Mouse (Mus musculus) c-Kit-positive CD71-positive TER-119-negative erythroid progenitor cells, embryonic 14.5 days (primary cell): Measurements from ENCODE around the gene Zbtb16.

Source experiments
- DNase-seq: peaks from one replicate; pipeline ENCODE4 v3.0.0-alpha.2; 2013; ENCODE audit warnings: low read depth

Gene Zbtb16

DNA sequence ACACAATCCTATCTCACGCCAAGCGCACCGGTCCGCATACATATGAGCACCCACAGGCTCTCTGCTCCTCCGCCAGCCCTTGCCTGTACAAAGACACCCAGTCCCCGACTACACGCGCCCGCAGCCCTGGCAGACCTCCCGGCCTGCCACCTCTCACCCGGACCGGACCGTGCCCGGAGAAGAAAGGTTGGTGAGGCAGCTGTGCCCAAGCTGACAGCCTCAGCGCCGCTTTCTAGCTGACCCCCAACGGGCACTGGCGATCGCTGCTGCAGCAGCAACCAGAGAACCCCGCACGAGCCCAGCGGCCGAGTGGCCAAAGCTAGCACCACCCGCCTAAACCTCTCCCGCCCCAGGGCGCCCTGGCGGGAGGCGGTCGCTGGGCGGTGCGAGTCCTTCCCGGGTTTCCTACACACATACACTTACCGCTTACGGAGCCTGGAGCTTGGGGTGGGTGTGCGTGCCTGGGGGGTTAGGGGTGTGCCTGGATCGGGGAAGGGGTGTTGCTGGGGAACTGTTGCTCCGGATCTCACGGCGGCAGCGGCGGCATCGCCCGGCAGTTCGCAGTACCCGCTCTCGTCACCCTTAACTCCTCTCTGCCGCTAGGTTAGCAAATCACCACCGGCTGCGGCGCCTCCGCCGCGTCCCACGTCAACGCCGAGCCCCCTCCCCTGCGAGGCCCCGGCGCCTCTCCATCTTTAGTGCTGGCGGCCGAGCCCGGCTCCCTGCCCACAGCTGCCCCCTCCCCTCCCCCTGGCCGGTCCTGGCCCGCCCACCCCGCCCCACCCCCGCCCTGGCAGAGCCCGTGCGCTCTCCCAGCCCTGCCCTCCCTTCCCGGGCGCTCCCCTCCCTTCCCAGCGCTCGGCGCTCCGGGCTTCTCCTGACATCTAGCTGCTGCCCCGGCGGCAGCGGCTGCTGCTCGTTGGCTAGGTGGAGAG lies at the start of gene Zbtb16:
TSS of gene Zbtb16 (minus strand) at position 592 of the 935 bp plus-strand sequence.
- no peak for DNase-seq

DNA sequence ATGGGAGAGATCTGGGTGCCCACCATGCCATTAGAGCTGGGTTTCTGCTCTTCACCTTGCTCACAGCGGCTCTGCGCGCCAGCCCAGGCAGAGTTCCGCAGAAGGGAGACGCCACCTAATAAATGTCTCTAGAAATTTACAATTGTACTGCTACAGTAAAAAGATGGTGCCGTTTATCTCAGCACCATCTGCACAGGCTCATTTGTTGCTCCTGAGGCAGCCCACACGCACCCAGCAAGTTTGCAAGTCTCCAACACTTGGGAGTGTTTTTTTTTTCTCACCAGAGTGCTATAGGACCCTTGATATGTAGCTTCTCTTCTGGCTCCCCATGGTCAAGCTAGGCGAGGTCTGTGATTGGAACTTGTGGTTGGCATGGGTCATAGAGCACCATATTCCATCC lies 36.9 kb upstream of the Zbtb16 start:
- DNase-seq: no peak

DNA sequence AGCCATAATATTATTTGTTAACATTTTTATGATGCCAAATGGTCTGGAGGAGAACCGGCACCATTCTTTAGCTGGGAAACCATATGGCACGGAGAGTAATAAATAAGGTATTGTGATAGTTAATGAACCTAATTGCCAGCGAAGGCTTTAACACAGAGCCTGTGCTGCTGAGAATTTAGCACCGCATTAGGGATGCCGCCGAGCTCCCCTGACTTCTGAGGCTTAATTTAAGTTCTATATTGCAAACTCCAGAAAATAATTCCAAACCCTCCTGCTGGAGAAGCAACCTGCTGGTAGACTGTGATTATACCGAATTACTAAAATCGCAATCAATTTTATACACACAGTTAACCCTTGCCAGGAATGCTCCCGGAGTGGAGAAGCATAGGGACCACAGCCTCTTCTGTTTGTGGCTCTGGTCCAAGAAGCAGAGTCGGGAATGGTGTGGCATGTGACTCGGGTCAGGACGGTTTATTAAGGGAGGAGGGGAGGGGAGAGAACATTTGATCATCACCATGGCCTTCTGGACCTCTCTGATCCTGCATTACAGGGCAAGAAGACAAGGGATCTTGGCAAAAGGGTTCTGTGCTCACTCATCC lies 30.6 kb upstream of the Zbtb16 start:
- DNase-seq: no peak

DNA sequence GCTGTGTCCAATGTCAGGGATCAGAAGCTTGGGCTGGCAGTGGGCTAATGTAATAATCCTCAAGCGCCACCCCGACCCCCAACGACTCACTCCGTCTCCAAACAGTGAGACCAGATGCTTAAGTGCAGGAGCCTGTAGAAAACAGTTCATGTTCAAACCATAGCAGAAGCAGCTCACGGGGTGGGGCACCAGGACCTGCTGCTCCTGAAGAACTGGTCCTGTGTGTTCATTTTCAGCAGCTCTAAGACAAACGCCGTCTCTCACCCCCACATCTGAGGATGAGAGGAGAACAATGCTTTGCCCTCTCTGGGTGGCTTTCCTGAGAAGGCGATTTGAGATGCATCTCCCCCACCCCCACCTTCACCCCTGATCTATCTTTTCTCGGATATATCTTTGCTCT lies 29.2 kb upstream of the Zbtb16 start:
- DNase-seq: no peak

DNA sequence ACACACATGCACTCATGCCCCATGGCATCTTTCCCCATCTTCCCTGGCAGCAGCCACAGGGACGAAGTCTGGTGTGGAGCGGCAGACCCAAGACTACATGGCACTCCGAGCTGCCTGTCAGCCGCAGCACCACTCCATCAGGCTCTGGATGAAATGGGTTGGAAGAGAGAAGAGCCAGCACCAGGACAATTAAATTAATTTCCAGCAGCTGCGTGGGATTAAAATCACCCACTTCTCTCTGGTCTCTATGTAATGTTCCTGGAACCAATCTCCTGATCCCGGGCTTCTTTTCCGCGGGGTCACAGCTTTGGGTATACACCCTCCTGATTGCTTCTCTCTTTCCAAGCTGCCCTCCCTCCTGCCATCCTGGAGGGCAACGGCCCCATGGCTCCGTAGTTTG lies 25.5 kb upstream of the Zbtb16 start:
- DNase-seq: no peak

DNA sequence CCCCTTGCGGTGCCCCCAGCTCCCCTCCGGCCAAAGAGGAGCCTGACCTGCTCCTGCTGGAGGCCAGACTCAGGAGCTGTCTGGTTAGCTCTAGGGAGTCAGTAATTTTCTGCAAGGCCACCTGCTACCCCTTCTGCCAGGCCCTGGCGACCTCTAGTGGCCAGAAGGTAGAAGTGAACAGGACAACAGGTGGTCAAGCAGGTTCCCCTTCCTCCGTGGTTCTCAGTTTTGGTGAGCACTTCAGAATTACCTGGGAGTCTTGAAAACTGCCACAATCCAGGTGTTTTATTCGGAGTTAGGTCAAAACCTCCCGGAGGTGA lies 24.5 kb upstream of the Zbtb16 start:
- DNase-seq: peak; percentile 33

DNA sequence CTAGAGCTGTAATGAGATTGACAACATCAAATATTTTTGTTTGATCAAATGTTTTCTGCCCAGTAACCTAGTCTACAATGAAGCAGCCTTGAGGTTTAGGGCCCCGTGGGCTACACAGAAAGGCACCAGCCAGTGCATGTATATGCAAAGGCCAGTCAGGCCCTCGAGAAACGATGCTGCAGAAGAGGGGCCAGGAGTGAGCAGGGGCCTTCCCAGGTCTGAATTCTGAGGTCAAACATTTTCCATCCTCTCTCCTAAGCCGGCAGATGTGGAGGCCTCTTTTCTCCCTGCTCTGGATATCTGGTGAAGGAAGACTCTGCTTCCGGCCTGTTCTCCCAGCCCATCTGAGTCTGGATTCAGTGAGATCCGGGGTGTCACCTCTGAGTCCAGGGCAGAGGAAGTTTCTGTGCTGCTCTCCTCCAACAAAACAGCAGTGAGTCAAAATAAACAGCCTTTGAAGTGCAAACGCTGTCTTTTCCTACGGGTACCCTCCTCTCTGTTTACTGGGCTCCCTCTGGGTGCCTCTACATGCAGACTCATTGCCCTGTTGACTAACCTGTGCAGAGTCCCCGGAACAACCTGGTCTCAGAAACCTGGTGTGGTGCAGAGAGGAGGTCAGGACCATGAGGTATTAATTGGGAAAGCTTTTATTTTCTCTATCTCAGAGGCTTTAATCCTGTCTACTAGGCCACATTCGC lies 24.0 kb upstream of the Zbtb16 start:
- no peak for DNase-seq

DNA sequence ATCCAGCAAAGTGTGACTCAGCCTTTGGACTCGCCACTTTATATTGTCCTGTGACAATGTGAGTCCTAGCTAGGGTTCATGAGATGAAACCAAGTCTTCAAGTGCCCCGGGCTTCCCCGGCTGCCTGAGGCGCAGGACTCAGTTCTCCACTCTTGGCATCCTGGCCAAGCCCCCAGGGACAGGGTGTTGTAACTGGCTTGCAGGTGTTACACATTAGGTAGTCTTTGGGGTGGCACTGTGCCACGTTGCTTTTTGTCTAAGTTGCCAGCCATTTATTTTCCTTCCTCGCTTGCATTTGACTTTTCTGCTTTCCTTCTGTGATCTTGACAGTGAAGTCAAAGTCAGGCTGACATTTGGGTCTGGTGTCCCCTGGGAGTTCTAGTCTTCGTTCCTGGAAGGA lies 21.9 kb upstream of the Zbtb16 start:
- no peak for DNase-seq

DNA sequence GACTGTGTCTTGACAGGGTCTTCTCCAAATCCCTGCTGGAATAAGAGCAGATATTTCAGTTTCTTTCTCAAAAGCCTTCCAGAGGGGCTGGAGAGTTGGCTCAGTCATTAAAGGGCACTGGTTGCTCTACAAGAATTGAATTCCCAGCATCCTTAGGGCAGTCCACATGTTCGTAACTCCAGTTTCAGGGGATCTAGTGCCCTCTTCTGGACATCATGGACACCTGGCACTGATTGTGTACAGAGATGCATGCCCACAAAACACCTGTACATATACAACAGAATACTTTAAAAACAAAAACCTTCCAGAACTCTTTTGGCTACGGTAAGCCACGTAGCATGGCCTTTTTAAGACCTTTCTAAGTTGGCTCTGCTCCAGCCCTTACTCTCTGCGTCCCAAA lies 20.2 kb upstream of the Zbtb16 start:
- peak; percentile 6 for DNase-seq

DNA sequence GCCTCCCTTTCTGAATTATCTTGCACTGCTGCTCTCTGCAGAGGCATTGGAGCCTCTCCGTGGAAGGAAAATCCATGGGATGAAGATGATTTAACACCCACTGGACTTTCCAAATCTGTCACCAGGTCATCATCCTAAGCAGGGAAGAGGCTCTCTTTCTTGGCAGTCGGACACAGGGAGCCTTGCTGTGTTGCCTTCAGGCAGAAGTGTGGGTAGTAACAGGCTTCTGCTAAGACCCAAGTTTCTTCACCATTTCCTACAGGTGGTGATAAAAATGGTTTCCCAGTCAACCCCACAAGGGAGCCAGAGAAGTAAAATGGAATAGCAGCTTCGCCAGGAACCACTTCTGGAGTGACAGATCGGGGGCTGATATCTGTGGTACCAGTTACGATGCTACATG lies 13.5 kb upstream of the Zbtb16 start:
- no peak for DNase-seq

DNA sequence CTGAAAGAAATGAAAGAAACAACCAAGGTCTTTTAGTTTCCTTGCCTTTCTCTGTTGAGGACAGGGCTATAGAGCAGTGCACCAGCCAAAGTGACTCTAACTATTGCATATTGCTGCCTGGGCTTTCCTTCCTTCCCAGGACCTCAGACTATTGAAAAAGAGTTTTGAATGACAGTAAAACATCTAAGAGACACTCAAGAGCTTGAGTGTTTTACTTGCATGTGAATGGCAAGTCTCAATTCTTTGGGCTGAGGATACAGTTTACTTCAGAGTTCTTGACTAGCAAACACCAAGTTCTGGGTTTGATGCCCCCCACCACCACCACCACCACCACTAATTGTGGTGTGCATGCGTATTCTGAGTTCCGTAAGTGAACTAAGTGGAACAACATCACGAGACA lies 3.5 kb upstream of the Zbtb16 start:
- DNase-seq: no peak

DNA sequence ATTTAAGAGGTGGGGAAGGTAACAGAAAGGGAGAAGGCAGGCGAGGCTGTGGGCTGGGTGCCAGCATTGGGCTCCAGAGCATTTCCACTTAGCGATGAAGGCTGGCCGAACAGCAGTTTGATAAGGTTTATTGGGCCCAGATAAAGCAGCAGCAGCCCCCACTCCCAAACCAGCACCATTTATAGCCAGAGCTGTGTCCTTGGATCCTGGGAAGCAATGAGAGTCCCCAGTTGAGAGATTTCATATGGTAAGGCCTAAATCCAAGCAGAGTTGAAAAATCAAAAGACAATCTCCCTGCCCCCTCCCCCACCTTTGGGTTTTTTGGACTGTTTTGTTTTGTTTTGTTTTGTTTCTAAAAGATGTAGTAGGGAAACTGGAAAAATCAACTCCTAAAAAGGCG lies 2.3 kb upstream of the Zbtb16 start:
- no peak for DNase-seq

DNA sequence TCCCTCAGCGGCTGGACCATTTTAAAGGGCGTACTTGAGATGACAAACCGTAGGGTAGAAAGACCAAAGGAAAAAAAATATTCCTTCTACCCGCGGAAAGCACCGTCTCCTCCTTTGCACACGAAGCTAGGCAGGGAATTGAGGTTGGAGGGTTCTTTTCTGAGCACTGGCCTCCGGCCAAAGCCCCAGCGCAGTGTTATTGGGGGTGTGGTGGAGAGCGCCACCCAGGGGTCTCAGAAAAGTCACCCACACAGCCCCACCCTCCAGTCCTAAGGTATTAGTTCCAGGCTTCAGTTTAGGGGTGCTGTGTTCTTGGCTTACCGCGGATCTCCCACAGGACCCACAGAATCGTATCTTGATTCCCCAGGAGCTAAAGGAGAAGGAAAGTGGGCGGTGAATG lies 1.2 kb upstream of the Zbtb16 start:
- no peak for DNase-seq

DNA sequence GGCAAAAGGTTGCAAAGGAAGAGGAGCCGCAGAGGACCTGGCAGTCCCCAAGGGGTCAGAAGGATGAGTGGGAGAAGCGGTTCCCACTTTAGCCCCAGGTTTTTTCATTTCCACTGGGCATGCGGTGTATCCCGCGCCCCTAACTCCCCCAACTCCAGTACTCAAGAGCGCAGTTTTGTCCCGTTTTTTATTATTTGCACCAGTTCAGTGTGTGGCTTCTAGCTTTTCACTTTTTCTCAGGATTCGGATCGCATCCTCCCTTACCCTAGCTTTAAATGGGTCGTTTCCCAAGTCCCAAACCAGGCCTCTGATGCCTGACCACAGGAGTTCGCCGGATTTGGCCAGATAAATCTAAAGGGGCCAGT lies 526 bp upstream of the Zbtb16 start:
- no peak for DNase-seq

DNA sequence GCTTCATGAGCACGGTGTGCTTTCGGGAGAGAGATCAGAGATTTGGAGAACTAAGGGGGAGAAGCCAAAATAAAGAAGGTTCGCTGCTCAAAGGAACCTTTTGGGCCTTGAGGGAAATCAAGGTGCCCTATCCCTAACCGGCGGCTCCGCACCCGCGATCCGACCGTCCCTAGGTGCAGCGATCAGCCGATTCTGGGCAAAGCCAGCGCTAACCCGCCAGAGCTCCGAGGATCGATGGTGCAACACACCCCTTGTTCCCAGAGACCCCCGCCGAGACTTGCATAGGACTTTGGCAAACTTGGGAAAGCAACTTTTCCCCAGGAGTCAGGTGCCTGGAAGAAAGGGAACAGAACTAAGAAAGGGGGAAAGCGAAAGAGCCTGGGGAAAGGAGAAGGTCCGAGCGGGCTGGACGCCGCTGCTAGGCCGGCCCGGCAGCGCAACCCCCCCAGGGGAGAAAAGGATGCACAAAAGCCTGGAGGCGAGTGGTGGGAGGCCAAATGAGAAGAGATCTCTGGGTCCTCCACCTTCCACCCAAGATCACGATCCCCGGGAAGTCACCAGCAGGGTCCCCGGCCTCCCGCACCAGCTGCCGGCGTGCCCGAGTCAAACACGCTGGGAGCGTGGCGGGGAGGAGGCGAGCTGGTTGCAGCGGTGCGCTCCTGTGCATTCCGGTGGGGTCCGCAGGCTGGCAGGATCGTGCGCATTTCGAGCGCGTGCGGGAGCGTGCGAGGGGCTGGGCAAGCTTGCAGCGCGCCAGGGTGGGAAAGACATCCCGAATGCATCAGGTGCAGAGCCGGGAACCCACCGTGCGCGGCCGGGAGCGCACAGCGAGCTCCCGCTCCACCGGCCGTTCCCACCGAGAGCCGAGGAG lies 1.2 kb downstream of the Zbtb16 start:
- no peak for DNase-seq

DNA sequence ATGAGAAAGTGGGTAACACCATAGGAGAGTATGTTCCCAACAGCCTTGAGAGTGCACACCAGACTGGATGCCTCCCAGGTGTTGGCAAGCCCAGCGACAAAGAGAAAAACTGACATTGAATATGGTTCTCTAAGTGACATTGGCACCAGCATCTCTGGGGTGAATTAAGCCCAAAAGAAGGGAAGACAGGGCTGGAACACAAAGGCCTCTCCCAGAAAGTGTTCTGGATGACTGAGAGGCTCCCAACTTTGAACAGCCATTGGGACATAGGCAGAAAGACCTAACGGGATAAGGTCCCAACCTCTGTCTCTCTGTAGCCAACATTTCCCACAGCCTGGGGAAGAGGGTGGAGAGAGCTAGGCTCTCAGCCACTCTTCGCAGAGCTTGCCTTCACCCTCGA lies 2.0 kb downstream of the Zbtb16 start:
- no peak for DNase-seq

DNA sequence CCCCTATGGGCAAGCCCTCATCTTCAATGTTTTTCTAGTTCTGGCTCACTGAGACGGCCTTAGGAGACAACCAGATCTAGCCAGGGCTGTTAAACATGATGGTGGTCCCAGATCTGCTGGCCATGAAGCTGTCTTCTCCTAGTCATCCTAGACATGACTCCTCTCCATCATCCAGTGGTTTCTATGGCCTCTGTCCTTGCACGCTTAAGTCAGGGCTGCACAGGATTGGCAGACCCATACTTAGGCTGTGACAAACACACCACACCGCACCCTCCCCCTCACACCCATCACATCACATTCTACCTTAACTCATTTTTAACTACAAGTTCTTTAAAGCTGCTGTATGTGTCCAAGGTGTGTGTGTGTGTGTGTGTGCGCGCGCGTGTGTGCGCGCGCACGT lies 2.5 kb downstream of the Zbtb16 start:
- no peak for DNase-seq

DNA sequence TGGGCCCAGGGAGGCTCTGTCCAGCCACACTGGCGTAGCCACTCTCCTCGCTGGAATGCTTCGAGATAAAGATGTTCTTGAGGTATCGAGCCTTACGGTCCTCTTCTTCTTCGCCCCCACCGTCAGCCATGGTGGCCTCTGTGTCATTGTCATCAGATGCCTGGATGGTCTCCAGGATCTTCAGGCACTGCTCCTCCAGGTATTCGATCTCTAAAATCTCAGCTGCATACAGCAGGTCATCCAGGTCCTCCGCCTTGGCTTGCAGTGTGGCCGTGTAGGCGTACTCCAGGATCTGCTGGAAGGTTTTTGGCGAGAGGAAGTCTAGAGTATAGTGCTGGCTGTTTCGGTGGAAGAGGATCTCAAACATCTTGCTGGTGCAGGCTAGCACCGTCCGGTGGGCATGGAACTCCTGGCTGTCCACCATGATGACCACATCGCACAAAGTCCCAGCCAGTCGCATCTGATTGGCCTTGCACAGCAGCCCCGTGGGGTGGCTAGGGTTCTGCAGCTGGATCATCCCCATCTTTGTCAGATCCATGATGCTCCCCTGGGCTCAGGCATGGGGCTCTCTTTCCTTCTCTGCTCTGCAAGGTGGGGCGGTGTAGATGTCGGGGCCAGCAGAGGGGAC lies 3.4 kb downstream of the Zbtb16 start:
- DNase-seq: no peak

DNA sequence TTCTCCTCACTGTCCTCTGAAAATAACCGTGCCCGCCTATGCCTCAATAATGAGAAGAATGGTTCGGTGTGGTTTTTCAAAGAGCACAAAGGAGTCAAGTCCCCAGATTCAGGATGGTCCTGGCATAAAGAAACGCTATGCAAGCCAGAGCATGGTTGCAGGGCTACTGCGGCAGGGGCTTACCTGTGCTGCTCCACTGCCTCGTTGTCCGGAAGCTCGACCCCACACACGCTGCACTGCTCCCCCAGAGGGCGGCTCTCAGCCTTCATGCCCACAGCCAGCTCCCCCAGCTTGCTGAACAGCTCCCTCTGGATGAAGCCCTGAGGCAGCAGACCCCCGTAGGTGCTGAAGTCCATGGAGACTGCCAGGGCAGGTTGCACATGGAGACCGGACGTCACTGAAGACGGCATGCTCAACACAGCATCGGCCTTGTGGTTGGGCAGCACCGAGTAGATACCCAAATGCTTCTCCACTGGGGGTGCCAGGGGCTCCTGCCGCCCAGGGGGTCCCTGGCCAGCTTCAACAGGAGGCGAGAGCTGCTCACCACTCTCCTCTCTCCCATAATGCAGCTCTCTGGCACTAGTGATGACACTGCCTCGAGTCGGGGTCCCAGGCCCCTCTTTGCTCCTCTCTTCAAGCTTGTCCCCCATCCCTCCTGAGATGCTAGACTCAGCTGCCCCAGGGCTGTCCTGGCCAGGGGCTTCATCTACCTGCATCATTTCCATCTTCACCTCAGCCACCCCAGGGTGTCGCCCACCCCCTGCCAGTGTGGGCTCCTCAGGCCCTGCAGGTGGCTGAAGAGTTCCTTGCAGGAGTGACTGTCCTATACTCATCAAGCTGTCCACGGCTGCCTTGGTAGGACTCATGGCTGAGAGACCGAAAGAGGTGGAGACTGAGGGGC lies 4.2 kb downstream of the Zbtb16 start:
- DNase-seq: no peak

DNA sequence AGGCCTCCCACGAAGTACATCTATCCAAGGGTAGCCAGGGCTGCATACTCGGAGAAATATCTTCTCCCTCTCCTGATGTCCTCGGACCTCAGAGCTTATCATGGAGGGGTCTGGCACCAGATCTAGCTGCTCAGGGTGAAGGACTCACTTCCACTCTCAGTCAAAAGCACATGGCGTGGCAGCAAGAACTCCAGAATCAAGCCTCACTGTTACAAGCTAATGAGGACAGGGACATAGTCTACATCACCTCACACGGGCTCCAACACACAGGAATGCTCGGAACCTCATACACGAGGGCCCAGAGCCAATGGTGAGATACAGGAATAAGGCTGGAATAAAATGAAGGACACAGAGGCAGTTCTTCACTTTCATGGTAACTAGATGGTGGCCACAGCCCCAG lies 7.2 kb downstream of the Zbtb16 start:
- no peak for DNase-seq

DNA sequence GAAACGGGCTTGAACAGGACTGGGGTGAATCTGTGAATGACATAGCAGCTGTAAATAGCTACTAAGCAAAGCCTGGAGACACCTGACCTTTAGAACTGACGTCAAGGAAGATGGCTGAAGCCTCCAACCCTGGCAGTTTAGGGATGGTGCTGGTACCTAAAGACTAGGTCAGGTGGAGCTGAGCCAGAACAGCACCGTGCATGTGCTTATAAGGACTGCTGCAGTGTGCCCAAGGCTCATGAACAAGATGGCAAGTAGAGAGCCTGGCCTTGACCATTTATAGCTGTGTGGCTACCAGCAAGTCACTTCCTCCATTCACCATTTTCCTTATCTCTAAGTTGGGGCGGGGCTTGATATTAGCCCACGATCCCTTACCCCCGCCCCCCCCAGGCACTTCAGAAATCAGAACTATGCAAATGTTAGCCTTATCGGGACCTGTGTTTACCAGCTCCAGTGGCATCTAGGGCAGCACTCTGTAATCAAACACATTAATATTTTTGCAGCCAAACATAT lies 9.6 kb downstream of the Zbtb16 start:
- no peak for DNase-seq
